Mouse (Mus musculus): ENCODE measurements around the gene Jmjd7. TPM values are rescaled to one million over a fixed set of nuclear protein-coding genes. Genes with fewer than 3 reads are reported as not detected.

Gene Jmjd7
- total RNA-seq, 1 experiment from 2014 or later, result 8.3 TPM

- DNase-seq, result peak; percentile 78
Observed at GRCm38 (mm10) chr2:120011462-120012200, 15.7 kb upstream of the Jmjd7 start.

- DNase-seq, result peak; percentile 30
Observed at GRCm38 (mm10) chr2:120012924-120013323, 14.4 kb upstream of the Jmjd7 start.

GRCm38 (mm10) chr2:120013831-120014486 lies 13.3 kb upstream of the Jmjd7 start:
- no peak for DNase-seq

GRCm38 (mm10) chr2:120015882-120016281 lies 11.4 kb upstream of the Jmjd7 start:
- DNase-seq, result no peak

GRCm38 (mm10) chr2:120017599-120017998 lies 9.7 kb upstream of the Jmjd7 start:
- DNase-seq, result no peak

DNA sequence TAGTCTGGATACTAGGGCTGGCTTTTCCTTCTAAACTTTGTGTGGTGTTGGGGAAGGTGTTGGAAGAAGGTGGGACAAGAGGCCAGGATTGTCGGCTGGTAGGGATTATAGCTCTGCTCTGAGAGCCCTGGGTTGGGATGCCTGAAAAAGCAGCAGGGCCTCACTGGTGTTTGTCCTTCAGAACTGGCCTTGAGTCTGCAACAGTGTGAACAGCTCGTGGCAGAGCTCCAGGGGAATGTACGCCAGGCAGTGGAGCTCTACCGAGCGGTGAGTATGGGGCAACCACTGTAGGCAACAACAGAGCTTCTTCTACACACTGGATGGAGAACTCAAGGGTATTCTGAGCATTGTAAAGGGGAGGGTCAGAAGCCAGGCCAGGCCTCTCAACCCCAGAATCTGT lies 2.9 kb upstream of the Jmjd7 start:
- DNase-seq, result peak; percentile 92

DNA sequence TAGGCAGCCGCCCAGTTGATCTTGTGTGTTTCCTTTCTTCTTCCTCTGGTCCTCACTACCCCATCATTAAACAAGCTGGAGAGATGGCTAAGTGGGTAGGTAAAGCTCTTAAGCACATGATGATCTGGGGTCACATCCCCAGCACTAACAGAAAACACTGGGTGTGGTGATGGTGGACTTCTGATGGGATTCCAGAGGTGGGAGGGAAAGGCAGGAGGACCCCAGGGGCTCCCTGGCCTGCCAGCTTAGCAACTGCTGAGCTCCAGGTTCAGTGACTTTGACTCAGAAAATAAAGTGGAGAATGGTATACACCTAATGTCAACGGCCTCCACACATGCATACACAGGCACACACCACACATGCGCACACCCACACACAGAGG lies 658 bp downstream of the Jmjd7 start:
- DNase-seq, result no peak

- DNase-seq, result no peak
Observed at GRCm38 (mm10) chr2:120030380-120030779, 3.1 kb downstream of the Jmjd7 start.

GRCm38 (mm10) chr2:120032726-120033467 lies 5.6 kb downstream of the Jmjd7 start, which contains the start of gene Pla2g4b:
Gene Pla2g4b, plus strand, starts transcription at chr2:120033417.
- DNase-seq, result no peak

- DNase-seq, result no peak
Observed at GRCm38 (mm10) chr2:120033726-120034125, 6.4 kb downstream of the Jmjd7 start.

GRCm38 (mm10) chr2:120037744-120038143 lies 10.5 kb downstream of the Jmjd7 start:
- DNase-seq, result no peak

GRCm38 (mm10) chr2:120040991-120041390 lies 13.7 kb downstream of the Jmjd7 start:
- no peak for DNase-seq

- DNase-seq, result peak; percentile 19
Observed at GRCm38 (mm10) chr2:120044101-120044603, 16.9 kb downstream of the Jmjd7 start.

- DNase-seq, result no peak
Observed at GRCm38 (mm10) chr2:120044676-120045075, 17.4 kb downstream of the Jmjd7 start.

DNA sequence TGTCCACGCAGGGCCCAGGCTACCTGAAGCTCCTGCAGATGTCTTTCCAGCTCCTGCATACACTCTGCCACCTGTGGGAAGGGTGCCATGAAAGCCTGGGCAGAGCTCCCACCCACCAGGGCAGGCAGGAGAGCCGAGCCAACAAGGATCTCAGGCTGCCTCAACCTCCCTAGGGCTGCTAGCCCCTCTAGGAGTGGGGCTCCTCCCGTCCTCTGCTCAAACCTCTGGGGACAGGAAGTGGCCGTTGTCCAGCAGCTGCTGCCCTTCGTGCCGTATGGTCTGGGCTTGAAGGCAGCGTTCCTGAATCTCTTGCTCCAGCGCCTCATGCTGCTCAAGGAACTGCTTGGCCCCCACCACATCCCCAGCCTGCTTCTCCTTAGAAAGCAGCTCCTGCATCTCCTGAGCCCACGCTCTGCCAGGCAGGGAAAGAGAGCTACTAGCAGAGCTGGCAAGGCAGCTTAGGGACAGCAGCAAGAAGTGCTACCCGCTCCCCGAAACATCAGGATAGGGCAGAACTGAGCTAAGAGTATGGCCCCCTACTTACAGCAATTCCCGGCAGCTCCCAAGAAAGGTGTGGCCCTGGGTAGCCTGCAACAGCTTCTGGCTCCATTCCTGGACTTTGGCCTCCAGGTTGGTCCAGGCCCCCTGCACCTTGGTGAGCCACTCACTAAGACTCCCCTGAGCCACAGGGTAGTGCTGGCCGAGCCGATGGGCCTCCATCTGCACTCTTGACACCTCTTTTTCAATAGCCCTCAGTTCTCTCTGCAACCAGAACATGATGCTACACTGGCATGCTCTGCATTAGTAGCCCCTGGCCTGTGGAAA lies 19.4 kb downstream of the Jmjd7 start:
- no peak for DNase-seq

DNA sequence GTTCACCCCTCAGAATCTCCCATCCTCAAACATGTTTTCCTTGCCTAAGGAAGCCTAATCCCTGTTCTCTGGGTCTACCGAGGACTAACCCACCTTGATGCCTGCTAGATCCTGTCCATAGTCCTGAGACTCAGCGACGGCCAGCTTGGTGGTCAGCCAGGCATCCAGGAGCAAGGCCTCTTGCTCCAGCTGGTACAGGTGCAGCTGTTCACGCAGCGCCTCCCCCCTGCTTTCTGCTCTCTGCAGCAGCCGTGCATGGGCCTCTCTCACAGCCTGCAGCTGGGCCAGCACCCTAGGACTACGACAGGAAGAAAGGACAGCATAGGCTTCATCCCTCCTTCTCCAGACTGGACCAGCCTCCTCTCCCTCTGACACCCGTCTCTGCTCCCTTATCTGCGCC lies 20.9 kb downstream of the Jmjd7 start:
- DNase-seq, result no peak

GRCm38 (mm10) chr2:120049632-120050274 lies 22.5 kb downstream of the Jmjd7 start:
- peak; percentile 71 for DNase-seq

DNA sequence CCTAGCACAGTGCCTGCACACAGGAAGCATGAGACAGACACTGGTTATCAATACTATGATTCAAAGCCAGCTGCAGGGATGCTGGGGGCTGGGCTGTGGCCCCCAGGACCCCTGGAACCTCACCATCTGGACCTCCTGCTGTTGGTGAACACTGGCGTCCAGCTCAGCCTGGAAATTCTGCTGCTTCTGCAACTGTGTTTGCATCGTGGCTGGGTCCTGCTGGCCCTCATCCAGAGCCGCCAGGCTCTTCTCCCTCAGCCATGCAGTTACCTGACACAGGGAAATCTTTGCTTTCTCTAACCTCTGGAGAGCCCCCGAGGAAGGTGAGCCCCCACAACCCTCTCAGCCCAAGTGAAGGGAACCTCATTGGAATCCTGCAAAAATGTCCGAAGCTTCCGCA lies 24.1 kb downstream of the Jmjd7 start:
- no peak for DNase-seq

DNA sequence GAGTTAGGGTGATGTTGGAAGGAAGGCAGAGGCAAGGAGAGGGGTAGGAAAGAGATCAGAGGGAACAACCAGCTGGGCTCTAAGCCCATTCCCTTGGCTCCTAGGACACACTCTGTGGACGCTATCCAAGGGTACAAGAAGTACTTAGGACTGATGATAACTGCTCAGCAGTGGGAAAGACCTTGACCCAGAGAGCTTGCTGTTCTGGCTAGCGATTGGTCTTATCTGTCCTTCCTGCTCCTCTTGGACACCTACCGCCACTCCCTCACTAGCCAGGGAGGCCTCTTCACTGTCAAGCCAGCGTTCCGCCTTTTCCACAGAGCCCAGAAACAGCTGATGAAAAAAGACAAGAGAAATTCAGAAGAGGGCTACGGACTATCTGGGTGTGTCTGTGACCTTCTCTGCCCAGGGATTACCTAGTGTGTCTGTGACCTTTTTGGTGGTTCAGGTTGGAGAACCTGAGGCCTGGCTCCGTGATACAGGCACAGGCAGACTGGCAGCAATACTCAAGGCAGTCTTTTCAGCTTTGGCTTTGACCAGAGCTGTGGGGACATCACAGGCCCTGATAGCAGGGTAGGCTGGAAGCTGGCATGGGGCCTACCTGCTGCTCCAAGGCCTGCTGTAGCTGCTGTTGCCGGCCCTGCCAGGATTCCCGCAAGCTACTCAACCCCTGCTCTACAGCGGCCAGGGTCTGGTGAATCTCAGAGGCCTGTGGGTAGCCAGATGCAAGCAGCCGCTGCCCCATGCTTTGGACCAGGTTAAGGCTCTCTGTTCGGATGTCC lies 27.7 kb downstream of the Jmjd7 start:
- DNase-seq, result peak; percentile 75

DNA sequence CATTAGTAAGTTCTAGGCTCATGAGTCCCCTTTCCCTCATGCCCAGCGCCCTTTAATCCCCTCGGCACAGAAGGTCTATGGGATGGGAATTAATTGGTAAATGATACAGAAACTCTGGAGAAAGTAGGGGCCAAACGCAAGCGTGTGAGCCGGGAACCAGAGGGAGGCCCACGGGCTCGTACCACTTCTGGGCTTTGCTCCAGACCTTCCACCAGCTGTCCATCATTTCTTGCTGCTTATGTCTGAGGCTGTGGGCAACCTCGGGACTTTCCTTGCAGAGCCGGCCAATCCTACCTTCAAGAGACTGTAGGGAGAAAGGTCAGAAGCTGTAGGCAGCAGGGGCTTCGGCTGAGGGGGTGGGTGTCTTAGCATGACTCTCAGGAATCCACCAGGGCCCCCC lies 28.6 kb downstream of the Jmjd7 start:
- DNase-seq, result no peak

DNA sequence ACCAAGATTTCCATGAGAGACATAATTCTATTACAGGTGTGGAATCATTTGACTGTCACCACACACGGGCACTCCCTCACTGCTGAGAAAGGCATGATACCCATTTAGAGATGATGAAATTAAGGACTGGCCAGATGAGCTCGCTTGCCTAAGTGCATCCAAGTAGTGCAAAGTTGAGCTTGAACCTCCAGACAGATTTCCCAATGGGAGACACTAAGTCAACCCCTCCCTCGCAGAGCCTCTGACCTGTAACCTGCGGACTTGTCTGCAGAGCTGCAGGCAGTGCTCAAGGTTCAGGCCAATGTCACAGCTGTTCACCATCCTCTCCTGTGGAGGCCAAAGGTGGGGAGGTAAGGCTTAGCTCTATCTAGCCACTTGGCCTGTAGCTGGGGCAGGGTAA lies 31.5 kb downstream of the Jmjd7 start:
- DNase-seq, result peak; percentile 40

Data from adrenal gland, postnatal 14 days (tissue).